Mouse (Mus musculus) neural tube, embryonic 10.5 days (tissue): ENCODE data around the gene Tbx4.

Source experiments
- DNase-seq: peaks from one replicate; pipeline ENCODE4 v3.0.0-alpha.2; 2017; ENCODE audit warnings: low spot score; ENCODE audit errors: extremely low spot score

Tbx4 gene

DNA sequence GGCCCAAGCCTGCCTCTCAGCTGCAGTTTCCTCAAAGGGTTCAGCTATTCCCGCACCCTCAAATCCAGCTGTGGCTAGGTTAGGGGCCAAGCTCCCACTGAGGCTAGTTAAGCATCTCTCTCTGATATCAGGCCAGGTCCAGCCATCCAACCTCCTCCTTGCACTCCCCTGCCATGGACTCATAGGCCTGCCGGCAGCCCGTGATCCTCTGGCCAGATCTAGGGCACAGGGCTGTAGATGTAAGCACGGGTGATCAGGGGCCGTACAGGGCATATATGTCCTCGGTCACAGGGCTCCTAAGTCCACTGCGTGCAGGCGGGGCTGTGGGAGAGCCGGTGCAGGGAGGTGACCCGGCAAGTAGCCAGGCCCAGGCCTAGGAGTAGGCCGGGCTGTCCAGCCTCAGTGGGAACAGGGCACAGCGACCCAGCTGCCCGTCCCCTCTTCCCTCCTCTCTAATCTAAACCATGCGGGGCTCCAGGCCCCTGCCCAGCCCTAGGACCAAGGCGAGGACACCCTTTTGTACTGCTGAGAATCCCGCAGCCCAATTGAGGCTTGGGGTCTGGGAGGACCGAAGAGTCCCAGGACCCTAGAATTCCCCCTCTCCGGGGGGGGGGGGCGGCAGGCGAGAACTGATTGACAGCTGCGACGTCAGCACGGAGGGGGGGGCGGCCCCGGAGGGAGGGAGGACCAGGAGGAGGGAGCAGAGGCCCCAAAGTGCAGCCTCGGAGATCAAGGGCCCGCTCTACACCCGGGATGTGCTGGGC is at the start of gene Tbx4:
Tbx4 (plus strand) TSS at position 758 of the 764 bp plus-strand sequence.
- peak; percentile 50 for DNase-seq

DNA sequence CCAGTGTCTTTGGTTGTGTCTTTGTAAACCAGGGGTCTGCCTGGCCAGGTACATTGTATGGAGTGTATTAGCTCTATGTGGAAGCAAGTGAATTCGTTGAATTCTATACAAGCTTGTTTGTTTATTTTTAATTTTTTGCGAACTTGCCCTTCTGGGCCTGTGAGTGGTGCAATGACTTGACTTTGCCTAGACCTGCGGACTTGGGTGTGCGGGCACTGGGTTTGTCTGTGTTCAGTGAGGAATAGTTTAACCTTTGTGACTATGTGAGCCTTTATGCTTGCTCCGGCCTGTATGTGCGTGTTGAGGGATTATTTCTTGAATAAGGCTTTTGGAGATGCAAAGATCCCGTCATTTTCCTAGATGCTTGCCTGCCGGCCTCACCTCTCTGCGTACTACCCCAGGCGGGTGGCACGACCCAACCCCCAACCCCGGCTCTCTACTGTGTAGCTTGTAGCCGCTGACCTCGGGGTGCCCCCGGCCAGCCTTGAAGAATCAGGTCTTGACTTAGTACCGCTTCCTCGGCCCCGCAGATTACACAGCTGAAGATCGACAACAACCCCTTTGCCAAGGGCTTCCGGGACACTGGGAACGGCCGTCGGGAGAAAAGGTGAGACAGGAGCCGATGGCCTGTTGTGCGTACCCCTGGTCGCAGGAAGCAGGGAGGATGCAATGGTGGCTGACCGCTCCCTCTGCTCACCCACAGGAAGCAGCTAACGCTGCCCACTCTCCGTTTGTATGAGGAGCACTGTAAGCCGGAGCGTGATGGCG is 49.5 kb upstream of the Tbx4 start:
- DNase-seq: peak; percentile 70

- DNase-seq: no peak
These were observed 49.0 kb upstream of the Tbx4 start for GRCm38 (mm10) chr11:85837291-85837647.

- peak; percentile 75 for DNase-seq
These were observed 48.4 kb upstream of the Tbx4 start for GRCm38 (mm10) chr11:85837648-85838423.

DNA sequence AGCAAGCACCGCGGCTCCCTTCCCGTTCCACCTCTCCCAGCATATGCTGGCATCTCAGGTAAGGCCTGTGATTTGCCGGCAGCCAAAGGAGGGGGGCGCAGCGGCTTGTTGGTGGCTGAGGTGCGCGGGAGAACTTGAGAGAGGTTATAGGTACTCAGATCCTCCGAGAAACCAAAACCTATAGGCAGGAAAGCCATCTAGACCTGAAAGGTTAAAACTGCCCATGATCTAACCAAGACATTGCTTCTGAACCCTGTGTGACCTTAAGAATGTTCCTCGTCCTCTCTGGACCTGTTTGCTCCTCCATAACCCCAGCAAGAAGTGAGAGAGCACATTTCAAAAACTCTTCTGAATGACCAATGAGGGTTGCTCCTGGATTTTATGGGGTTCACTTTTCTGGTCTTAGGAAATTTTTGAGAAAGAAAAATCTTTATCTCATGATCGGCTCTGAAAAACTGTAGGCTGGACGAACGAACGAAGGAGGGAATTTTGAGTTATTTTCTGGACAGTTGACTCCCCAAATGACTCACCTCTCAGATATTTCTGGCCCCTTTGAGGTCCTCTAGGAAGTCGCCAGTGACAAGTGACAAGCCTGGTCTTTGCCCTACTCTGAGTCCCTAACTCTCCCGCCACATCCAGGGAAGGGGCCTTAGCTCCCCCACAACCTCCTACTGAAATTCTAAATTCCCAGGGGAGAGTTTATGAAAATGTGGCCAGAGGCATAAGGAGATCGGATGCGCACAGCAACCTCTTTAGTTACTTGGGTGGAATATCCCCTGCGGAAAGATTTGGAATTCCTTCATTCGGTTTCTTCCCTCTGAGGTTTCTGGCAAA is 47.6 kb upstream of the Tbx4 start:
- no peak for DNase-seq

GRCm38 (mm10) chr11:85839258-85840030 is 46.8 kb upstream of the Tbx4 start:
- peak; percentile 58 for DNase-seq

GRCm38 (mm10) chr11:85840031-85840802 is 46.0 kb upstream of the Tbx4 start:
- DNase-seq: peak; percentile 63

DNA sequence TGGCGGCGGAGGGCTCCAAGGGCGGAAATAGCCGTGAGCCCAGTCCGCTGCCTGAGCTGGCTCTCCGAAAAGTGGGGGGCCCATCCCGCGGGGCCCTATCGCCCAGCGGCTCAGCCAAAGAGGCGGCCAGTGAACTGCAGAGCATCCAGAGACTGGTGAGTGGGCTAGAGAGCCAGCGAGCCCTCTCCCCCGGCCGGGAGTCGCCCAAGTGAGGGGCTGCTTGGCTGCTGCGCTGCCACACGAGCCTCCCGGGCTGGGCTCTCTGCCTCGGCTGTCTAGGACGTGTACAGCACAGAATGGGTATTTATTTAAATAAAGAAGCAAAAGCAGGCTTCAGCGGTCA is 45.4 kb upstream of the Tbx4 start:
- no peak for DNase-seq

- peak; percentile 58 for DNase-seq
These were observed 45.0 kb upstream of the Tbx4 start for GRCm38 (mm10) chr11:85841211-85841681.

DNA sequence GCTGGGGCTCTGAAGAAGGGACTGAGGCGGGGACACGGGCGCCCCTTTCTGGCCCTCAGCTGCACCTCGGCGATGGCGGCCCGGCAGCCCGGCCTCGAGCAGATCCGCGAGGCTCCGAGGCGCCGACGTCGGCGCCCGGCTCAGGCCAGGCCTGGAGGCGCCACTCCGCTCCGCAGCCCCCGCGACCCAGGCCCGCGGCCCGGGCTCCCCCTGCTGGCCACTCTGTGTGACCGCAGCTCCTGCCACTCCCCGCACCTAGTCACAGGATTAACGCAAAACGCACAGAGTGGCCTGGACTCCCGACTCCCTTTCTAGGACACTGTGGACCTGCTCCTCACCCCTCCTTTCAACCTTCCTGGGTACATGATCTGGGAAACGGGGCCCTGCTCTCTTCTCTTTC is 44.2 kb upstream of the Tbx4 start:
- DNase-seq: peak; percentile 87

DNA sequence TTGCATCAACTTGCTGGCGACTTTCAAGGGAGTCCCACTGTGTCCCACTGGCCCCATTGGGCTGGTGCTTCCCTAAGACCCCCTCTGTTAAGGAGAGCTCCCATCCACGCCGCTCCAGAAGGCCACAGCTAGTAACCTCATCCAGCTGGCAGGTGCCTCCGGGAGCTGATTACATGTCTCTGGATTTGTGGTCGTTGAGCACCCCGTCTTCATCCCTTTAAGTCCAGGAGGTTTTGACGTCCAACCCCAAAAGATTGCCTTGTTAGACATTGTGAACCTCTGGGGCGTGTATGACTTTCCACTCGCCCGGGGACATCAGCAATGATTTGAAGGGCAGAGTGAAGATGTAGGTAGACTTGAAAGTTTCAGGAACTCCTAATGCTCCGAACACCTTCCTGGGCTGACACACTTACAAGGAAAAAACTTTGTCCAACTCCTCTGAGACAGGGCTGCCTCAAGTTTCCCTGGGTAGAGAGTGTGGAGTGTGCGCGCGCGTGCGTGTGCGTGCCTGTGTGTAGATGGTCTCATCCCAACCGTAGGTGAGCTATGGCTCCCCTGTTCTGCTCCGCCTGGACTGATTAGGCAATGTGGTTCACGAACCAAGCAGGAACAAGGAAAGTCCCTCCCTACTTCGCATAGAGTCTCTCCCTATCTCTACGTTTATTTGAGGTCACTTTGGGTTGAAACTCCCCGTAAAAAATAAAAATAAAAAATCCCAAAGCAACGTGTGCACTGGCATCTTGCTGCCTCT is 43.5 kb upstream of the Tbx4 start:
- DNase-seq: peak; percentile 45

GRCm38 (mm10) chr11:85843347-85843692 is 42.9 kb upstream of the Tbx4 start:
- peak; percentile 83 for DNase-seq

- DNase-seq: peak; percentile 95
These were observed 41.9 kb upstream of the Tbx4 start for GRCm38 (mm10) chr11:85844144-85844965.

DNA sequence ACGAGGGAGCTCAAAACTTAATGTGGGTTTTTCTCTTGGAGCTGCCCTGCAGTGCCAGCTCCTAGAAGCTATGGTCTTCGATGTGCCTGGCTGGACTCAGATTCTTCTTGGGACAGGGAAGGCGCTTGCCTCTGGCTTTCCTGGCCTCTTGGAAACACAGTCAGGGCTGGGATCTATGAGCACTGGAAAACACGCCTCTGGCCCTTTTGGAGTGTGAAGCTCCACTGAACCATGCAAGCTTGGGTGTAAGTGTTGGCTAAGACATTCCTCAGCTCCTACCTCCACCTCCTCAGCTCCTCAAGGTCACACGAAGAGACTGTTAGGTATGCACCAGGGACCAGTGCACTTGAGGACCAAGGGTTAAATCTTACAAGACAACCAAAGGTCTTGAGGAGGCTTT is 41.3 kb upstream of the Tbx4 start:
- no peak for DNase-seq

DNA sequence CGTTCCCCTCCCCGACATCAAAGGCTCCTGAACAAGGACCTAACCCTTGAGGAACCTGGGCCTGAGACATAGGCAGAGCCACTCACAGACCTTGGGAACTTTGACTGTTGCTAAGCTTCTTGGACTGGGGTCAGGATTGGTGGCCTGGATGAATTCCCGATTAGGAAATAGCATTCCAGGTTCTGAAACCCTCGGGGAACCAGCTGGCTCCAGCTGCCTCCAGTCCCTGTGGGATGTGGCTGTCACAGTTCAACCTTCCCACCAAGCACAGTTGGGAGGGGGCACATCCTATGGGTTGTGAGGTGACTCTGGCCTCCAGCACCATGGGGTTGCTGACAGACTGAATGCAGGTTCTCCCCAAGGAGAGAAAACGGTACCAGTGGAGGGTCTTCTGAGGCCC is 40.3 kb upstream of the Tbx4 start:
- no peak for DNase-seq

- no peak for DNase-seq
These were observed 39.7 kb upstream of the Tbx4 start for GRCm38 (mm10) chr11:85846509-85846908.

DNA sequence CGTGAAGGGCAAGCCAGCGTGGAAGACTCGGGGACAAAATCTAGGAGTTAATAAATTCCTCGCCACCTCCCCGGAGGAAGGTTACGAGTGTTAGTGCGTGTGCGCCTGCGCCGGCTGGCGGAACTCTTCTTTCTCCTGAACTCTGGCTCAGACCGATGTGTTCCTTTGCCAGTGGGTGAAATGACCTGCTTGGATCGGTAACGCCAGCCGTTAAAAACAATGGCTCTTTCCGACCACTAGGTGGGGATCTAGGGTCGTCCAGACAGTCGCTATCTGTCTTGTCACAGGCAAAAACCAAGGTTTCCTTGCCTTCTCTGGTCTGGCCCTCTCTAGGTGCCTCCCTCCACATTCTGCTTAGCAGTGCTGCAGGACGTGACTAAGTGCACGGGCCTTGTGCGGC is 37.2 kb upstream of the Tbx4 start:
- peak; percentile 83 for DNase-seq

DNA sequence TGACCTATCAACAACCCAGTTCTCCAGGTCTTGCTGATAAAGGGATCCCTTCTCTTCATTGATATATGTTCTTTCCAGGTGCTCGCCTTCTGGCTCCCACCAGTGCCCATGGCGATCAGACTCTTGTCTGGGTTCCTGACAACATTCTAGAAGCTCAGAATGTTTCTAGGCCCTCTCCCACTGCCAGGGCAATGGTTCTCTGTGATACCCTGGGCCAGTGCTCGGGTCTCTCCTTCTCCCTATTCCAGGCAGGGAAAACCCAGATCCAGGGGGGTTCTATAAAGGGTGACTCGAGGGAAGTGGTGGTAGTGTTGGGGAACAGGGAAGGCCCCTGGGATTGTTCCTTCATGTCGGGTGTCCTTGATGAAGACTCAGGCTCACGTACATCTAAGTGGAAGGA is 36.0 kb upstream of the Tbx4 start, which contains the start of gene Gm11444:
Gm11444 (minus strand) TSS at position 101 of the 400 bp plus-strand sequence.
- no peak for DNase-seq
